Mouse (Mus musculus) intestine, embryonic 16.5 days (tissue): ENCODE measurements around the gene Rars. TPM values are rescaled to one million over a fixed set of nuclear protein-coding genes. Genes with fewer than 3 reads are reported as not detected.

Source experiments
- ATAC-seq: fragments of 200-750 bp; cut with Nextera tagmentation; 2 replicates; pipeline ENCODE4 v1.8.0; 2017; ENCODE audit warnings: moderate TSS enrichment, moderate library complexity
- H3K27ac ChIP-seq: fragments of 300-500 bp; sonication (generic); 2 replicates; pipeline ENCODE4 v1.5.1; 2014; ENCODE audit warnings: mild to moderate bottlenecking, low read length
- H3K27me3 ChIP-seq: fragments of 300-500 bp; sonication (generic); replicated peaks from 2 replicates; pipeline ENCODE4 v1.6.1; 2014; ENCODE audit warnings: low read length, control low read depth, mixed read lengths; ENCODE audit not compliant: control insufficient read depth, insufficient read depth
- H3K36me3 ChIP-seq: fragments of 300-500 bp; sonication (generic); 2 replicates; pipeline ENCODE4 v1.6.1; 2014; ENCODE audit warnings: low read length, control low read depth; ENCODE audit not compliant: control insufficient read depth, insufficient read depth
- H3K4me1 ChIP-seq: fragments of 300-500 bp; sonication (generic); 2 replicates; pipeline ENCODE4 v1.6.1; 2014; ENCODE audit warnings: low read length, control low read depth, mixed read lengths; ENCODE audit not compliant: control insufficient read depth, insufficient read depth
- H3K4me2 ChIP-seq: fragments of 300-500 bp; sonication (generic); 2 replicates; pipeline ENCODE4 v1.6.1; 2014; ENCODE audit warnings: low read depth, low read length, control low read depth
- H3K4me3 ChIP-seq: fragments of 300-500 bp; sonication (generic); 2 replicates; pipeline ENCODE4 v1.5.1; 2014; ENCODE audit warnings: mild to moderate bottlenecking, low read length
- H3K9ac ChIP-seq: fragments of 300-500 bp; sonication (generic); 2 replicates; pipeline ENCODE4 v1.6.1; 2014; ENCODE audit warnings: low read depth, low read length
- H3K9me3 ChIP-seq: fragments of 300-500 bp; sonication (generic); 2 replicates; pipeline ENCODE4 v1.6.1; 2016; ENCODE audit warnings: low read length, control low read depth; ENCODE audit not compliant: control insufficient read depth
- WGBS: fragments of 180-500 bp; shearing (Covaris S2); extraction: QIAGEN DNeasy Blood & Tissue Kit; methylation state at CpG from one replicate; pipeline ENCODE4 v1.1.7; 2014; 5-methylcytosine and 5-hydroxymethylcytosine counted together
- microRNA counts: library from miRNA; unstranded; fragments of <30 nt; microRNA quantifications from one replicate; lab custom pipeline; 2016
- microRNA-seq: library from miRNA; unstranded; fragments of <30 nt; microRNA quantifications from one replicate; pipeline ENCODE4, GENCODE M21; 2016
- polyA plus RNA-seq: library from polyadenylated mRNA; unstranded; fragments of >200 nt; fragmentation: Nextera tagmentation; extraction: Ambion mirVana; gene quantifications from 2 replicates; pipeline ENCODE4 v1.2.1, GENCODE M21; 2015

The Rars gene
- polyA plus RNA-seq, 1 experiment from 2014 or later, result 139 TPM

GRCm38 (mm10) chr11:35760627-35761003 lies 73.7 kb downstream of the Rars start:
- Histone ChIP-seq H3K4me2 (no peak overlapping the region), H3K4me3 (no peak overlapping the region), H3K36me3 (no peaks in the 10 kb centered on the region), H3K27me3 (no peaks in the 10 kb centered on the region), H3K9me3 (no peaks in the 10 kb centered on the region), H3K4me1 (peaks cover 7% of the 10 kb centered on the region; the same call in 1 of the 2 replicates), H3K9ac (no peak overlapping the region), H3K27ac (peak overlapping the region; percentile 79)
- peak; percentile 92 for ATAC-seq
- 91% methylated on average over 4 of the region's 4 CpGs for WGBS

- 82% methylated on average over 7 of the region's 7 CpGs for WGBS
- ATAC-seq, result peak; percentile 86
- Histone ChIP-seq H3K27ac (peak overlapping the region; percentile 79), H3K4me1 (peaks cover 12% of the 10 kb centered on the region), H3K27me3 (no peaks in the 10 kb centered on the region), H3K9me3 (no peaks in the 10 kb centered on the region), H3K9ac (no peak overlapping the region), H3K36me3 (no peaks in the 10 kb centered on the region), H3K4me2 (no peak overlapping the region), H3K4me3 (no peak overlapping the region)
These were observed 74.2 kb downstream of the Rars start for GRCm38 (mm10) chr11:35760001-35760626.

MicroRNAs encoded within 50 kb of the gene (microRNA counts, 519-probe panel; counts per million panel counts)
- 3,789 counts per million, percentile 94 among the panel's probes with 10 or more counts for microRNA mmu-miR-103 (lab: Ali Mortazavi, UCI)

Small RNA genes lying within 50 kb of the gene (microRNA-seq; reads per million reads assigned to microRNA genes)
- gene Mir103-1, result 5.2 reads per million, percentile 16 among the genes with 10 or more reads in this experiment

Other genes with a start within 250 kb of the Rars start
- gene Pank3, start 65.0 kb downstream of the Rars start, polyA plus RNA-seq, result 27.1 and 34.9 TPM in 2 replicates
- 0.11 TPM in 1 of 2 replicates, not detected in the other for gene Fbll1, start 35.6 kb downstream of the Rars start, polyA plus RNA-seq
- gene Wwc1, start 146.0 kb upstream of the Rars start, polyA plus RNA-seq, result 8.5 and 9.0 TPM in 2 replicates